Mouse (Mus musculus) forebrain, embryonic 15.5 days (tissue): ENCODE results near the gene Rnf135. TPM values are rescaled to one million over a fixed set of nuclear protein-coding genes. Genes with fewer than 3 reads are reported as not detected.
A peak's percentile ranks its signal among the peaks of the same experiment; 100 is the strongest.
"Not testable (repeated sequence)": the region's sequence is repeated elsewhere in the genome, so short reads cannot be mapped to it uniquely, and the experiment has no call there.

ENCODE experiments used
- ATAC-seq: fragments of 200-750 bp; cut with Nextera tagmentation; replicated peaks from 2 replicates; pipeline ENCODE4 v1.8.0; 2017; ENCODE audit warnings: mild to moderate bottlenecking, moderate TSS enrichment, moderate library complexity
- H3K27ac ChIP-seq: fragments of 300-500 bp; sonication (generic); replicated peaks from 2 replicates; pipeline ENCODE4 v1.5.1; 2015; ENCODE audit warnings: mild to moderate bottlenecking, inconsistent platforms
- H3K27me3 ChIP-seq: fragments of 300-500 bp; sonication (generic); 2 replicates; pipeline ENCODE4 v1.6.1; 2015; ENCODE audit warnings: inconsistent platforms
- H3K36me3 ChIP-seq: fragments of 300-500 bp; sonication (generic); 2 replicates; pipeline ENCODE4 v1.6.1; 2015; ENCODE audit warnings: mild to moderate bottlenecking, inconsistent platforms
- H3K4me1 ChIP-seq: fragments of 300-500 bp; sonication (generic); 2 replicates; pipeline ENCODE4 v1.6.1; 2015; ENCODE audit warnings: inconsistent platforms
- H3K4me2 ChIP-seq: fragments of 300-500 bp; sonication (generic); replicated peaks from 2 replicates; pipeline ENCODE4 v1.6.1; 2015; ENCODE audit warnings: mild to moderate bottlenecking, inconsistent platforms
- H3K4me3 ChIP-seq: fragments of 300-500 bp; sonication (generic); 2 replicates; pipeline ENCODE4 v1.5.1; 2015; ENCODE audit warnings: mild to moderate bottlenecking, inconsistent platforms
- H3K9ac ChIP-seq: fragments of 300-500 bp; sonication (generic); replicated peaks from 2 replicates; pipeline ENCODE4 v1.6.1; 2015; ENCODE audit warnings: mild to moderate bottlenecking, inconsistent platforms
- H3K9me3 ChIP-seq: fragments of 300-500 bp; sonication (generic); 2 replicates; pipeline ENCODE4 v1.6.1; 2016; ENCODE audit warnings: inconsistent platforms
- WGBS: fragments of 180-500 bp; shearing (Covaris S2); methylation state at CpG from one replicate; pipeline ENCODE4 v1.1.7; 2015; ENCODE audit warnings: mixed read lengths; 5-methylcytosine and 5-hydroxymethylcytosine counted together
- polyA plus RNA-seq: library from polyadenylated mRNA; unstranded; fragments of >200 nt; fragmentation: Nextera tagmentation; extraction: Ambion mirVana; gene quantifications from 2 replicates; pipeline ENCODE4 v1.2.1, GENCODE M21; 2015

The Rnf135 gene
- polyA plus RNA-seq, 1 experiment from 2014 or later = 3.3 TPM

- 45% methylated on average over 6 of the region's 6 CpGs for WGBS
- no peak for ATAC-seq
- no peaks in the 10 kb centered on the region for H3K27me3 ChIP-seq
- H3K4me1 ChIP-seq = peaks cover 17% of the 10 kb centered on the region
- no peaks in the 10 kb centered on the region for H3K9me3 ChIP-seq
- peak overlapping the region; percentile 65 for H3K4me2 ChIP-seq
- peak overlapping the region; percentile 68; the same call in 1 of the 2 replicates for H3K4me3 ChIP-seq
- peaks cover 8% of the 10 kb centered on the region; the same call in 1 of the 2 replicates for H3K36me3 ChIP-seq
- peak overlapping the region; percentile 92; the same call in 1 of the 2 replicates for H3K9ac ChIP-seq
- no peak overlapping the region for H3K27ac ChIP-seq
Observed at GRCm38 (mm10) chr11:80210321-80210720, 26.7 kb downstream of the Rnf135 start.

- WGBS = 96% methylated on average over 2 of the region's 2 CpGs
- Histone ChIP-seq H3K9ac (no peak overlapping the region), H3K4me2 (no peak overlapping the region), H3K9me3 (no peaks in the 10 kb centered on the region), H3K36me3 (peaks cover 8% of the 10 kb centered on the region; the same call in 1 of the 2 replicates), H3K4me1 (peaks cover 17% of the 10 kb centered on the region), H3K27me3 (no peaks in the 10 kb centered on the region), H3K4me3 (no peak overlapping the region), H3K27ac (no peak overlapping the region)
- ATAC-seq = no peak
Observed at GRCm38 (mm10) chr11:80212282-80212681, 28.6 kb downstream of the Rnf135 start.

GRCm38 (mm10) chr11:80215291-80215690 is 31.6 kb downstream of the Rnf135 start:
- Histone ChIP-seq H3K36me3 (peaks cover 8% of the 10 kb centered on the region; the same call in 1 of the 2 replicates), H3K27me3 (no peaks in the 10 kb centered on the region), H3K27ac (no peak overlapping the region), H3K9me3 (no peaks in the 10 kb centered on the region), H3K4me3 (no peak overlapping the region), H3K4me2 (no peak overlapping the region), H3K4me1 (peaks cover 6% of the 10 kb centered on the region), H3K9ac (no peak overlapping the region)
- no peak for ATAC-seq
- 95% methylated on average over 3 of the region's 3 CpGs for WGBS

- Histone ChIP-seq H3K9me3 (no peaks in the 10 kb centered on the region), H3K27me3 (no peaks in the 10 kb centered on the region), H3K4me1 (no peaks in the 10 kb centered on the region), H3K27ac (no peak overlapping the region), H3K4me3 (no peak overlapping the region), H3K9ac (no peak overlapping the region), H3K4me2 (no peak overlapping the region), H3K36me3 (peaks cover 24% of the 10 kb centered on the region; the same call in 1 of the 2 replicates)
- ATAC-seq = no peak
- 88% methylated on average over 11 of the region's 11 CpGs for WGBS
Observed at GRCm38 (mm10) chr11:80218657-80219293, 35.1 kb downstream of the Rnf135 start.

- H3K4me2 ChIP-seq, H3K4me3 ChIP-seq, H3K27me3 ChIP-seq, H3K4me1 ChIP-seq, H3K9me3 ChIP-seq, H3K9ac ChIP-seq, H3K27ac ChIP-seq, ATAC-seq: not testable (repeated sequence)
- WGBS = 89% methylated on average over 5 of the region's 5 CpGs
- peaks cover 58% of the 10 kb centered on the region for H3K36me3 ChIP-seq
Observed at GRCm38 (mm10) chr11:80230066-80230465, 46.4 kb downstream of the Rnf135 start.

GRCm38 (mm10) chr11:80237278-80237677 is 53.6 kb downstream of the Rnf135 start:
- no peak overlapping the region for H3K27ac ChIP-seq
- H3K4me2 ChIP-seq = no peak overlapping the region
- no peak overlapping the region for H3K4me3 ChIP-seq
- 87% methylated on average over 3 of the region's 3 CpGs for WGBS
- H3K27me3 ChIP-seq = no peaks in the 10 kb centered on the region
- ATAC-seq = no peak
- peaks cover 32% of the 10 kb centered on the region for H3K36me3 ChIP-seq
- H3K9me3 ChIP-seq = no peaks in the 10 kb centered on the region
- no peaks in the 10 kb centered on the region for H3K4me1 ChIP-seq
- H3K9ac ChIP-seq = no peak overlapping the region

- H3K27ac ChIP-seq = no peak overlapping the region
- no peak overlapping the region for H3K9ac ChIP-seq
- H3K4me3 ChIP-seq = no peak overlapping the region
- 92% methylated on average over 4 of the region's 4 CpGs for WGBS
- no peaks in the 10 kb centered on the region for H3K27me3 ChIP-seq
- H3K4me1 ChIP-seq = no peaks in the 10 kb centered on the region
- no peak for ATAC-seq
- peaks cover 34% of the 10 kb centered on the region for H3K36me3 ChIP-seq
- H3K4me2 ChIP-seq = no peak overlapping the region
- H3K9me3 ChIP-seq = no peaks in the 10 kb centered on the region
Observed at GRCm38 (mm10) chr11:80238306-80238705, 54.7 kb downstream of the Rnf135 start.

GRCm38 (mm10) chr11:80247026-80247425 is 63.4 kb downstream of the Rnf135 start:
- H3K9ac ChIP-seq = no peak overlapping the region
- H3K4me1 ChIP-seq = no peaks in the 10 kb centered on the region
- H3K9me3 ChIP-seq = no peaks in the 10 kb centered on the region
- H3K36me3 ChIP-seq = peaks cover 82% of the 10 kb centered on the region
- H3K4me3 ChIP-seq = no peak overlapping the region
- no peak for ATAC-seq
- H3K4me2 ChIP-seq = no peak overlapping the region
- H3K27ac ChIP-seq = no peak overlapping the region
- no peaks in the 10 kb centered on the region for H3K27me3 ChIP-seq

GRCm38 (mm10) chr11:80248531-80248930 is 64.9 kb downstream of the Rnf135 start:
- peaks cover 74% of the 10 kb centered on the region for H3K36me3 ChIP-seq
- no peak overlapping the region for H3K9ac ChIP-seq
- no peaks in the 10 kb centered on the region for H3K9me3 ChIP-seq
- H3K4me1 ChIP-seq = no peaks in the 10 kb centered on the region
- 93% methylated on average over 3 of the region's 3 CpGs for WGBS
- no peak for ATAC-seq
- H3K27me3 ChIP-seq = no peaks in the 10 kb centered on the region
- H3K4me2 ChIP-seq = no peak overlapping the region
- no peak overlapping the region for H3K27ac ChIP-seq
- no peak overlapping the region for H3K4me3 ChIP-seq

Other genes with a start within 250 kb of the Rnf135 start
- gene Utp6, start 221.5 kb upstream of the Rnf135 start, polyA plus RNA-seq = 51.6 and 55.8 TPM in 2 replicates
- gene Suz12, start 190.7 kb upstream of the Rnf135 start, polyA plus RNA-seq = 21.1 and 24.2 TPM in 2 replicates
- 19.6 and 21.2 TPM in 2 replicates for gene Crlf3, start 102.9 kb upstream of the Rnf135 start, polyA plus RNA-seq
- 8.7 and 9.2 TPM in 2 replicates for gene Atad5, start 94.5 kb upstream of the Rnf135 start, polyA plus RNA-seq
- gene Tefm, start 41.7 kb upstream of the Rnf135 start, polyA plus RNA-seq = 28.2 and 30.7 TPM in 2 replicates
- 2.7 and 3.3 TPM in 2 replicates for gene Adap2, start 29.7 kb upstream of the Rnf135 start, polyA plus RNA-seq
- 75.7 and 78.6 TPM in 2 replicates for gene Rhot1, start 25.2 kb downstream of the Rnf135 start, polyA plus RNA-seq
- 20.4 and 23.3 TPM in 2 replicates for gene Rhbdl3, start 117.1 kb downstream of the Rnf135 start, polyA plus RNA-seq
- gene 5730455P16Rik, start 194.2 kb downstream of the Rnf135 start, polyA plus RNA-seq = 33.9 and 37.9 TPM in 2 replicates
- gene Zfp207, start 199.4 kb downstream of the Rnf135 start, polyA plus RNA-seq = 231 and 236 TPM in 2 replicates
- gene Psmd11, start 244.8 kb downstream of the Rnf135 start, polyA plus RNA-seq = 341 and 346 TPM in 2 replicates